Mouse (Mus musculus) granulocyte monocyte progenitor cell, adult 5-6 weeks (primary cell): ENCODE measurements at regions not wholly inside any gene's neighbourhood (a gene's known extent, or its start where the extent isn't known, plus 50 kb on each side); places are given as distances from the start of the nearest gene placed in this dataset.

ENCODE experiments used
- ATAC-seq: replicated peaks from 2 replicates; pipeline ENCODE4 v1.8.0; 2016; ENCODE audit warnings: mild to moderate bottlenecking, moderate TSS enrichment, inconsistent platforms; ENCODE audit not compliant: poor library complexity, severe bottlenecking

GRCm38 (mm10) chr7:51783923-51784686 is 77.7 kb upstream of the Gas2 start:
- ATAC-seq: no peak

- no peak for ATAC-seq
Observed at GRCm38 (mm10) chr7:51790690-51791560, 70.9 kb upstream of the Gas2 start.

- no peak for ATAC-seq
Observed at GRCm38 (mm10) chr7:51791561-51791863, 70.3 kb upstream of the Gas2 start.
